Mouse (Mus musculus): Measurements from ENCODE around the gene Clec2g.
"Not testable (repeated sequence)": the region's sequence is repeated elsewhere in the genome, so short reads cannot be mapped to it uniquely, and the experiment has no call there.

- not testable (repeated sequence) for TF ChIP-seq FLI1 (IDR thresholded peaks at IDR 0.05; ENCODE audit: low read length); GATA1 (IDR thresholded peaks at IDR 0.05; ENCODE audit: borderline replicate concordance, low read length)
Measured at GRCm38 (mm10) chr6:128974850-128975249, 40.7 kb downstream of the Clec2g start.

Measured in megakaryocyte, embryonic 14.5 days (primary cell).